Mouse (Mus musculus): ENCODE results near the gene Ube2j2. TPM values are rescaled to one million over a fixed set of nuclear protein-coding genes. Genes with fewer than 3 reads are reported as not detected.

Ube2j2 gene
- total RNA-seq (2023) = 147 TPM

GRCm38 (mm10) chr4:155943534-155944249, at the start of gene Ube2j2:
Gene Ube2j2, plus strand, starts transcription at chr4:155943831.

DNA sequence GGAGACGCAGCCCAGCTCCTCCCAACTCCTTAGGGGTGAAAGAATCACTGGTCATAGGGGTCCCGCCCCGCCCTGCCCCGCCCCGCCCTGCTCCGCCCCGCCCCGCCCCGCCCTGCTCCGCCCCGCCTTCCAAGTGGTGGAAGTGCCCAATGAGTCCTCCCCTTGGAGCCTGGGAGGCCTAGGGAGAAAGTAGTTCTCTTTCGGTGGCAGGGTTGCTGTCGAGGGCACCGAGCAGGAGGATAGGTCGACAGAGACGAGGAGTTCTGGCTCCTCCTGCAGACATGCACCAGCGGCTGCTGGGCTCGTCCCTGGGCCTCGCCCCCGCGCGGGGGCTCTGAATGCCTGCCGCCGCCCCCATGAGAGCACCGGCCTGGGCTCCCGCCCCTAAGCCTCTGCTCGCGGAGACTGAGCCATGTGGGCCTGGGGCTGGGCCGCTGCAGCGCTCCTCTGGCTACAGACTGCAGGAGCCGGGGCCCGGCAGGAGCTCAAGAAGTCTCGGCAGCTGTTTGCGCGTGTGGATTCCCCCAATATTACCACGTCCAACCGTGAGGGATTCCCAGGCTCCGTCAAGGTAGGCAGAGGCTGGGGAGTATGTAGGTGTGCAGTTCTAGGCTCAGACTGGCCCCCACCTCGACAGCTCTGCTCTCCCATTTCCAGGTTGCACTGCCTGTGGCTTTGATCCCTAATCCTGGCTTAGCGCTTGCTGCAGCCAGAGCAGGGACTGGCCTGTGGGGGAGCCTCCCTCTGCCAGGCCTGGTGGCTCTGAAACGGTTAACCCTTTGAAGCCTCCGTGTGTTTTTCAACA, 18.7 kb downstream of the Ube2j2 start, which contains the start of gene C1qtnf12:
C1qtnf12 (plus strand) TSS at position 152 of the 805 bp plus-strand sequence.

GRCm38 (mm10) chr4:155992241-155992905, 48.7 kb downstream of the Ube2j2 start, which contains the start of the genes B3galt6 and Sdf4:
Gene B3galt6, minus strand, starts transcription at chr4:155992649.
Gene Sdf4, plus strand, starts transcription at chr4:155992872.

Other genes with a start within 250 kb of the Ube2j2 start
- 8.0 TPM for gene Fndc10, start 249.5 kb upstream of the Ube2j2 start, total RNA-seq (2023)
- gene Ssu72, start 239.0 kb upstream of the Ube2j2 start, total RNA-seq (2023) = 69.3 TPM
- 1.2 TPM for gene Tmem240, start 209.0 kb upstream of the Ube2j2 start, total RNA-seq (2023)
- gene Atad3a, start 182.7 kb upstream of the Ube2j2 start, total RNA-seq (2023) = 52.2 TPM
- not detected for gene Vwa1, start 169.1 kb upstream of the Ube2j2 start, total RNA-seq (2023)
- not detected for gene Tmem88b, start 158.0 kb upstream of the Ube2j2 start, total RNA-seq (2023)
- gene Ankrd65, start 153.4 kb upstream of the Ube2j2 start, total RNA-seq (2023) = not detected
- 36.7 TPM for gene Mrpl20, start 141.0 kb upstream of the Ube2j2 start, total RNA-seq (2023)
- gene Ccnl2, start 131.3 kb upstream of the Ube2j2 start, total RNA-seq (2023) = 283 TPM
- gene Aurkaip1, start 112.6 kb upstream of the Ube2j2 start, total RNA-seq (2023) = 73.2 TPM
- 3.2 TPM for gene Mxra8, start 104.2 kb upstream of the Ube2j2 start, total RNA-seq (2023)
- 67.2 TPM for gene Dvl1, start 96.4 kb upstream of the Ube2j2 start, total RNA-seq (2023)
- gene Tas1r3, start 80.5 kb upstream of the Ube2j2 start, total RNA-seq (2023) = 1.6 TPM
- gene Cptp, start 74.4 kb upstream of the Ube2j2 start, total RNA-seq (2023) = 9.6 TPM
- 49.4 TPM for gene Ints11, start 74.3 kb upstream of the Ube2j2 start, total RNA-seq (2023)
- 33.6 TPM for gene Pusl1, start 52.0 kb upstream of the Ube2j2 start, total RNA-seq (2023)
- gene Acap3, start 52.0 kb upstream of the Ube2j2 start, total RNA-seq (2023) = 46.6 TPM
- gene C1qtnf12, start 18.5 kb downstream of the Ube2j2 start, total RNA-seq (2023) = 7.1 TPM
- 4.5 TPM for gene B3galt6, start 48.8 kb downstream of the Ube2j2 start, total RNA-seq (2023)
- 221 TPM for gene Sdf4, start 49.0 kb downstream of the Ube2j2 start, total RNA-seq (2023)
- 33.2 TPM for gene Tnfrsf4, start 70.0 kb downstream of the Ube2j2 start, total RNA-seq (2023)
- 59.7 TPM for gene Tnfrsf18, start 82.3 kb downstream of the Ube2j2 start, total RNA-seq (2023)
- not detected for gene Ttll10, start 115.6 kb downstream of the Ube2j2 start, total RNA-seq (2023)
- 37.9 TPM for gene 9430015G10Rik, start 166.2 kb downstream of the Ube2j2 start, total RNA-seq (2023)
- gene Rnf223, start 186.7 kb downstream of the Ube2j2 start, total RNA-seq (2023) = 0.26 TPM

Measured in CD4-positive naive resting alpha-beta T cell, adult 76 days (primary cell).